Mouse (Mus musculus) thymus, postnatal 36 days (tissue): ENCODE data around the gene A830018L16Rik.
"Not testable (repeated sequence)": the region's sequence is repeated elsewhere in the genome, so short reads cannot be mapped to it uniquely, and the experiment has no call there.

Experiments
- DNase-seq, 2 experiments: peaks; one replicate each; pipeline ENCODE4 v3.0.0; 2022; ENCODE audit warnings: mixed read lengths in 2 of 2

Gene A830018L16Rik

DNA sequence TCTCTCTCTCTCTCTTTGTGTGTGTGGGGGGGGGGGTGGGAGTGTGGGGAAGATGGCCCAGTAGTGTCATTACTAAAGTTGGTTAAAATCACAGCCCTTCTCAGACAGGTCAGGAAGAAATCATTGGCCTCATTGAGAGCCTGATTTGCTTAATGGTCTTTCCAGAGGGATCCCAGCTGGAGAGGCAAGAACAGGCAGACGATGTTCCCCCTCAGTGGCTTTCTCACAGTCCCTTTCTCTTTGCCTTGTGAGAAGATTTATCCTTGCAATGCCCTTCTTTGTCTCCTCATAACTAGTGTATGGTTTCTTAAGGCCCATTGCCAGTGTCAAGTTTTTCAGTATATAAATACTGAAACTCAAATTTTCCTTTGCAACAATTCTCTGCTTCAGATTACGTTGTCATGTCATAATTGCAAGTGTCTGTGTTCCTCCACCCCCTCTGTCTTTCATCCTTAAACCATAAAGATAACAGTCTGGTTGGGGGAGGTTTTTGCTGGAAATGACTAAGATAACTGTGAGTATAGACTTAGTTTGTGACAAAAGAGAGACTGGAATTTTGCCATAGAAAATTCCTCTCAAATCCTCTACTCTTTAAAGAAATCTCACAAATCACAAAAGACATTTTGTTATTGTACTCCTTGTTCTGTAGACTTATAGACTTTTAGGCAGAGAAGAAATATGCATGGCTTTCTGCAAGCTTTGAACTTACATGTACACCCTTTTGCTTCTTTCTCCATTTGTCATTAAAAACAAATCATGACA, 595.1 kb downstream of the A830018L16Rik start:
- no peak for DNase-seq

DNA sequence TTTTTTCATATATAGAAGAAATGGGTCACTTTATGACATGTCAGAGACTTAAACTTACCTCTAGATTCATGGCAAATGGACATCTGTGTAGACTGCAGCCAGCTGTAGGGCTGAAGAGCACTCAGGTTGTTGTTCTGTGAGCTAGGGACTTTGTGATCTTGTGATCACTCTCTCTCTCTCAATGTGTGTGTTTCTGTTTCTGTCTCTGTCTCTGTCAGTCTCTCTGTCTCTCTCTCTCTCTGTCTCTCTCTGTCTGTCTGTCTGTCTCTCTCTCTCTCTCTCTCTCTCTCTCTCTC, 595.6 kb downstream of the A830018L16Rik start:
- DNase-seq: no peak

DNA sequence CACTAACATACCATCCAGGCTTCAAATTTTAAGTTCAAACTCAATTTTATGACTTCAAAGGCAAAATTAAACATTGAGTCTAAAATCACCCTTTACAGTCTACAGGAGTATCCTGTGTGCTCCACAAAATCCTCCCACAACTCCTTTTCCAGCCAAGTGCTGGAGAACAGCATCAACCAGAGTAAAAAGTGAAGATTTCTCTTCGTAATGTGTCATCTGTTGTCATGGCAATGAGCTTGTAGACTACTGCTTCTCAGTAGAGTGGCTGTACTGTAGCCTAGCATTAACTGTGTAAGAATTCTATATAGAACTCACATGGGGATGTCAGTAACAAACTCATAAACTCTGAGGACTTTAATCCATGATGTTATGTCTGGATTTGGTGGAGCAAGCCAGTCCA, 596.7 kb downstream of the A830018L16Rik start:
- no peak for DNase-seq

DNA sequence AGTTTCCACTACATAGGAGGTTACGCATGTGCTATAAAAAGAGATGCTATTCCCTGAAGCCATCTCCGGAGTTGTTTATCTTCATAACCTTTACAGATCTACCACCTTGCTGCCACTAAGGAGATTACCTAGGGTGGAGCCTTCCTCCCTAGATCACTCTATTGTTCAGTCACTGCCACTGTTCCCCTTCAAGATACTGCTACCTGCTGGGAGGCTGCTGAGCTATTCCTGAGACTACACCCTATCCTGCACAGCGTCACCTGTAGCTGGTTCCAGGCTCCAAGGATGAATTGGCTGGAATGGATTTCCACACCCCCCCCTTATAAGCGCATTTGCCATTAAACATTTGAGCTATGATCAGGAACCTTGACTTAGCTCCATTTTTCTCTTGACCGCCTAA, 606.7 kb downstream of the A830018L16Rik start:
- DNase-seq: not testable (repeated sequence)
